Mouse (Mus musculus): Measurements from ENCODE around the gene Ppp3ca.
"Not testable (repeated sequence)": the region's sequence is repeated elsewhere in the genome, so short reads cannot be mapped to it uniquely, and the experiment has no call there.

Gene Ppp3ca

GRCm38 (mm10) chr3:136688101-136688586 lies 18.2 kb downstream of the Ppp3ca start:
- DNase-seq (ENCODE audit: low spot score), result no peak

GRCm38 (mm10) chr3:136689793-136690543 lies 20.0 kb downstream of the Ppp3ca start:
- no peak for DNase-seq (ENCODE audit: low spot score)

GRCm38 (mm10) chr3:136691984-136692383 lies 22.1 kb downstream of the Ppp3ca start:
- DNase-seq (ENCODE audit: low spot score), result no peak

GRCm38 (mm10) chr3:136693547-136693946 lies 23.6 kb downstream of the Ppp3ca start:
- no peak for DNase-seq (ENCODE audit: low spot score)

GRCm38 (mm10) chr3:136697626-136698191 lies 27.8 kb downstream of the Ppp3ca start:
- no peak for DNase-seq (ENCODE audit: low spot score)

GRCm38 (mm10) chr3:136699711-136700110 lies 29.8 kb downstream of the Ppp3ca start:
- DNase-seq (ENCODE audit: low spot score), result not testable (repeated sequence)

- no peak for DNase-seq (ENCODE audit: low spot score)
Observed at GRCm38 (mm10) chr3:136700447-136701009, 30.6 kb downstream of the Ppp3ca start.

- DNase-seq (ENCODE audit: low spot score), result no peak
Observed at GRCm38 (mm10) chr3:136702861-136703260, 32.9 kb downstream of the Ppp3ca start.

GRCm38 (mm10) chr3:136704515-136705247 lies 34.8 kb downstream of the Ppp3ca start:
- DNase-seq (ENCODE audit: low spot score), result no peak

- no peak for DNase-seq (ENCODE audit: low spot score)
Observed at GRCm38 (mm10) chr3:136706048-136706447, 36.1 kb downstream of the Ppp3ca start.

GRCm38 (mm10) chr3:136706771-136707170 lies 36.8 kb downstream of the Ppp3ca start:
- no peak for DNase-seq (ENCODE audit: low spot score)

- DNase-seq (ENCODE audit: low spot score), result no peak
Observed at GRCm38 (mm10) chr3:136707222-136708019, 37.5 kb downstream of the Ppp3ca start.

GRCm38 (mm10) chr3:136708230-136708629 lies 38.3 kb downstream of the Ppp3ca start:
- DNase-seq (ENCODE audit: low spot score), result no peak

GRCm38 (mm10) chr3:136710310-136710906 lies 40.5 kb downstream of the Ppp3ca start:
- no peak for DNase-seq (ENCODE audit: low spot score)

- DNase-seq (ENCODE audit: low spot score), result no peak
Observed at GRCm38 (mm10) chr3:136714307-136715039, 44.5 kb downstream of the Ppp3ca start.

- no peak for DNase-seq (ENCODE audit: low spot score)
Observed at GRCm38 (mm10) chr3:136716247-136716646, 46.3 kb downstream of the Ppp3ca start.

- no peak for DNase-seq (ENCODE audit: low spot score)
Observed at GRCm38 (mm10) chr3:136718412-136718811, 48.5 kb downstream of the Ppp3ca start.

- DNase-seq (ENCODE audit: low spot score), result no peak
Observed at GRCm38 (mm10) chr3:136721241-136721640, 51.3 kb downstream of the Ppp3ca start.

- no peak for DNase-seq (ENCODE audit: low spot score)
Observed at GRCm38 (mm10) chr3:136721804-136722427, 52.0 kb downstream of the Ppp3ca start.

GRCm38 (mm10) chr3:136722493-136722892 lies 52.6 kb downstream of the Ppp3ca start:
- DNase-seq (ENCODE audit: low spot score), result no peak
